Mouse (Mus musculus) heart, postnatal 25 days (tissue): ENCODE data around the gene Tent5c. TPM values are rescaled to one million over a fixed set of nuclear protein-coding genes. Genes with fewer than 3 reads are reported as not detected.
A peak's percentile ranks its signal among the peaks of the same experiment; 100 is the strongest.

ENCODE experiments used
- DNase-seq: peaks from one replicate; pipeline ENCODE4 v3.0.0; 2022; ENCODE audit warnings: low spot score
- intact Hi-C: fragments of 180-260 bp; cut with DNase I; formaldehyde crosslinking; loops from one replicate; pipeline ENCODE4 v1.15.1; 2025
- total RNA-seq, 2 experiments: library from RNA; stranded (reverse); gene quantifications; 2 replicates each; pipeline ENCODE4 v1.2.3; 2021

Gene Tent5c
- 10 to 100 TPM; 28.5 to 62.1 TPM for total RNA-seq

GRCm38 (mm10) chr3:100489133-100490009 is at the start of gene Tent5c:
TSS of gene Tent5c (minus strand) at chr3:100489324.
- intact Hi-C loops, result loop anchor here (5.0 kb wide), 1 partner anchor 198 kb away; the partner anchor contains the start of gene Man1a2
- peak; percentile 91 for DNase-seq

GRCm38 (mm10) chr3:100536686-100537085 is 47.6 kb upstream of the Tent5c start:
- intact Hi-C loops, result no loop called here
- no peak for DNase-seq

- DNase-seq, result no peak
- intact Hi-C loops, result no loop called here
Measured at GRCm38 (mm10) chr3:100535902-100536301, 46.8 kb upstream of the Tent5c start.

GRCm38 (mm10) chr3:100535298-100535697 is 46.2 kb upstream of the Tent5c start:
- intact Hi-C loops, result no loop called here
- DNase-seq, result no peak

- no peak for DNase-seq
- intact Hi-C loops, result no loop called here
Measured at GRCm38 (mm10) chr3:100534394-100534793, 45.3 kb upstream of the Tent5c start.

- no peak for DNase-seq
- intact Hi-C loops, result no loop called here
Measured at GRCm38 (mm10) chr3:100533429-100533828, 44.3 kb upstream of the Tent5c start.

GRCm38 (mm10) chr3:100530919-100531318 is 41.8 kb upstream of the Tent5c start:
- no peak for DNase-seq
- intact Hi-C loops, result no loop called here

- no peak for DNase-seq
- intact Hi-C loops, result no loop called here
Measured at GRCm38 (mm10) chr3:100530244-100530788, 41.2 kb upstream of the Tent5c start.

GRCm38 (mm10) chr3:100522671-100523070 is 33.5 kb upstream of the Tent5c start:
- DNase-seq, result no peak
- intact Hi-C loops, result no loop called here

- no peak for DNase-seq
- intact Hi-C loops, result no loop called here
Measured at GRCm38 (mm10) chr3:100521626-100522025, 32.5 kb upstream of the Tent5c start.

GRCm38 (mm10) chr3:100515754-100516141 is 26.6 kb upstream of the Tent5c start:
- no peak for DNase-seq
- intact Hi-C loops, result no loop called here

GRCm38 (mm10) chr3:100515093-100515753 is 26.1 kb upstream of the Tent5c start:
- intact Hi-C loops, result no loop called here
- DNase-seq, result no peak

- DNase-seq, result no peak
- intact Hi-C loops, result no loop called here
Measured at GRCm38 (mm10) chr3:100507174-100507573, 18.1 kb upstream of the Tent5c start.

GRCm38 (mm10) chr3:100506715-100507114 is 17.6 kb upstream of the Tent5c start:
- intact Hi-C loops, result no loop called here

GRCm38 (mm10) chr3:100503882-100504281 is 14.8 kb upstream of the Tent5c start:
- DNase-seq, result no peak
- intact Hi-C loops, result no loop called here

More at GRCm38 (mm10) chr3:100506715-100507114, 17.6 kb upstream of the Tent5c start:
- DNase-seq, result no peak

- intact Hi-C loops, result no loop called here
- no peak for DNase-seq
Measured at GRCm38 (mm10) chr3:100502516-100502915, 13.4 kb upstream of the Tent5c start.

- intact Hi-C loops, result no loop called here
- DNase-seq, result no peak
Measured at GRCm38 (mm10) chr3:100501899-100502298, 12.8 kb upstream of the Tent5c start.

GRCm38 (mm10) chr3:100496081-100496480 is 7.0 kb upstream of the Tent5c start:
- intact Hi-C loops, result no loop called here
- no peak for DNase-seq

GRCm38 (mm10) chr3:100495456-100495855 is 6.3 kb upstream of the Tent5c start:
- no peak for DNase-seq
- intact Hi-C loops, result no loop called here

- DNase-seq, result no peak
- intact Hi-C loops, result no loop called here
Measured at GRCm38 (mm10) chr3:100494912-100495311, 5.8 kb upstream of the Tent5c start.

- intact Hi-C loops, result no loop called here
- no peak for DNase-seq
Measured at GRCm38 (mm10) chr3:100490010-100490300, 831 bp upstream of the Tent5c start.
